Mouse (Mus musculus) intestine, embryonic 14.5 days (tissue): ENCODE results near the gene Dhrs7b. TPM values are rescaled to one million over a fixed set of nuclear protein-coding genes. Genes with fewer than 3 reads are reported as not detected.

Source experiments
- ATAC-seq: fragments of 200-750 bp; cut with Nextera tagmentation; replicated peaks from 2 replicates; pipeline ENCODE4 v1.8.0; 2017; ENCODE audit warnings: low read depth, moderate number of reproducible peaks, moderate TSS enrichment, moderate library complexity; ENCODE audit not compliant: low FRiP score, low TSS enrichment
- DNase-seq: peaks from one replicate; pipeline ENCODE4 v3.0.0-alpha.2; 2018; ENCODE audit warnings: low spot score
- H3K27ac ChIP-seq: fragments of 300-500 bp; sonication (generic); 2 replicates; pipeline ENCODE4 v1.5.1; 2014; ENCODE audit warnings: low read depth, mild to moderate bottlenecking, control low read depth
- H3K27me3 ChIP-seq: fragments of 300-500 bp; sonication (generic); replicated peaks from 2 replicates; pipeline ENCODE4 v1.6.1; 2014; ENCODE audit warnings: low read length, control low read depth; ENCODE audit not compliant: control insufficient read depth, insufficient read depth
- H3K36me3 ChIP-seq: fragments of 300-500 bp; sonication (generic); 2 replicates; pipeline ENCODE4 v1.6.1; 2014; ENCODE audit warnings: low read length, control low read depth; ENCODE audit not compliant: control insufficient read depth, insufficient read depth
- H3K4me1 ChIP-seq: fragments of 300-500 bp; sonication (generic); replicated peaks from 2 replicates; pipeline ENCODE4 v1.6.1; 2014; ENCODE audit warnings: low read length, control low read depth, mixed read lengths; ENCODE audit not compliant: control insufficient read depth, insufficient read depth
- H3K4me2 ChIP-seq: fragments of 300-500 bp; sonication (generic); 2 replicates; pipeline ENCODE4 v1.6.1; 2014; ENCODE audit warnings: low read length
- H3K4me3 ChIP-seq: fragments of 300-500 bp; sonication (generic); 2 replicates; pipeline ENCODE4 v1.5.1; 2014; ENCODE audit warnings: low read depth, low read length, control low read depth, mixed read lengths
- H3K9ac ChIP-seq: fragments of 300-500 bp; sonication (generic); 2 replicates; pipeline ENCODE4 v1.6.1; 2014; ENCODE audit warnings: mild to moderate bottlenecking, low read length
- H3K9me3 ChIP-seq: fragments of 300-500 bp; sonication (generic); 2 replicates; pipeline ENCODE4 v1.6.1; 2016; ENCODE audit warnings: low read length, control low read depth; ENCODE audit not compliant: control insufficient read depth
- WGBS: fragments of 180-500 bp; shearing (Covaris S2); extraction: QIAGEN DNeasy Blood & Tissue Kit; methylation state at CpG from one replicate; pipeline ENCODE4 v1.1.7; 2014; 5-methylcytosine and 5-hydroxymethylcytosine counted together
- polyA plus RNA-seq: library from polyadenylated mRNA; unstranded; fragments of >200 nt; fragmentation: Nextera tagmentation; extraction: Ambion mirVana; gene quantifications from 2 replicates; pipeline ENCODE4 v1.2.1, GENCODE M21; 2014

Dhrs7b gene
- 49.4 and 50.3 TPM in 2 replicates for polyA plus RNA-seq

- H3K27me3 ChIP-seq, result no peaks in the 10 kb centered on the region
- H3K4me2 ChIP-seq, result peak within 1 kb of the TSS; percentile 72
- ATAC-seq, result peak; percentile 97
- H3K4me1 ChIP-seq, result peaks cover 4% of the 10 kb centered on the region
- WGBS, result under 1% methylated on average over 34 of the region's 34 CpGs
- H3K9me3 ChIP-seq, result no peaks in the 10 kb centered on the region
- DNase-seq, result peak; percentile 88
- H3K27ac ChIP-seq, result peak within 1 kb of the TSS; percentile 57
- H3K36me3 ChIP-seq, result 0 out of 2 replicates have a peak, but pooled peaks cover 5% of the 10 kb centered on the region
- H3K9ac ChIP-seq, result peak within 1 kb of the TSS; percentile 58
- H3K4me3 ChIP-seq, result peak within 1 kb of the TSS; percentile 73
Observed at GRCm38 (mm10) chr11:60830433-60831052, at the start of gene Dhrs7b. Gene Dhrs7b (plus strand): TSS chr11:60830631.

DNA sequence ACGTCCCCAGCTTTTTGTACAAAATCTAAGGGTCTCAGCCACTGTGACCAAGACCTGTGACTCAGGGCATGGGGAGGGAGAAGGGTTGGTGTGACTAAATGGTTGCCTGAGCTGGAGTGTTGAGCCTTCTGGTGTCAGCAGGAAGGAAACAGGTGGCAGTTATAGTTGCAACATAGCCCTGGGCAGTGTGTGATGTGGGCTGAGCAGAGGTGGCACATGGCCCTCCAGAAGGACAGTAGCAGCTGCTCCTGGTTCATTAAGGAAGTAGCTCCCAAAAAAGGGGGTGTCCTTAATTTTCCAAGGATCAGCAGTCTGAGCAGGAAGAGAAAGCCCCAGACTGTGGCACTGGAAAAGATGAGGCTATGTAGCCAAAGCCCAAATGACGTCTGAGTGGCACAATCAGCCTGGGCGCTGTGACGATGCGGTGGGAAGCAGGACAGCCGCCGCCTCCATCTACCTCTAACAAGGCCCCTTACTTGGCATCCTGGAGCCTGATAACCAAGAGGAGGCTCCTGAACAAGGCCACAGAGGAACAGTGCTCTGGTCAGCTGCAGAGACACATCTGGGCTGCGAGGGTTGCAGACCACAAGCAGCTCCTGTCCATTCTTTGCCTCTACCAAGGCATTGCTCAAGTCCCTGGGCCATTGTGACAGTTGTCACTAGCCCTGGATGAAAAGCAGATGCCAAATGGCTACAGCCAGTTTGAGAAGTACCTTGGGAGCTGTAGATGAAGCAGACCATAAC lies 46.1 kb upstream of the Dhrs7b start:
- Histone ChIP-seq H3K9ac (no peak overlapping the region), H3K27me3 (no peaks in the 10 kb centered on the region), H3K4me2 (no peak overlapping the region), H3K4me3 (no peak overlapping the region), H3K9me3 (no peaks in the 10 kb centered on the region), H3K36me3 (peaks cover 70% of the 10 kb centered on the region), H3K27ac (no peak overlapping the region), H3K4me1 (peaks cover 30% of the 10 kb centered on the region)
- WGBS, result 90% methylated on average over 8 of the region's 8 CpGs
- DNase-seq (no peak), ATAC-seq (no peak)

GRCm38 (mm10) chr11:60787595-60787994 lies 42.8 kb upstream of the Dhrs7b start:
- DNase-seq (no peak), ATAC-seq (no peak)
- Histone ChIP-seq H3K4me2 (no peak overlapping the region), H3K27ac (no peak overlapping the region), H3K4me1 (peaks cover 2% of the 10 kb centered on the region), H3K4me3 (no peak overlapping the region), H3K36me3 (peaks cover 77% of the 10 kb centered on the region), H3K9me3 (no peaks in the 10 kb centered on the region), H3K27me3 (no peaks in the 10 kb centered on the region), H3K9ac (no peak overlapping the region)
- WGBS, result 69% methylated on average over 1 of the region's 1 CpGs

- 84% methylated on average over 2 of the region's 2 CpGs for WGBS
- DNase-seq (no peak), ATAC-seq (no peak)
- Histone ChIP-seq H3K36me3 (peaks cover 77% of the 10 kb centered on the region), H3K9me3 (no peaks in the 10 kb centered on the region), H3K27me3 (no peaks in the 10 kb centered on the region), H3K4me2 (no peak overlapping the region), H3K9ac (no peak overlapping the region), H3K4me3 (no peak overlapping the region), H3K4me1 (no peaks in the 10 kb centered on the region), H3K27ac (no peak overlapping the region)
Observed at GRCm38 (mm10) chr11:60790472-60790871, 40.0 kb upstream of the Dhrs7b start.

DNA sequence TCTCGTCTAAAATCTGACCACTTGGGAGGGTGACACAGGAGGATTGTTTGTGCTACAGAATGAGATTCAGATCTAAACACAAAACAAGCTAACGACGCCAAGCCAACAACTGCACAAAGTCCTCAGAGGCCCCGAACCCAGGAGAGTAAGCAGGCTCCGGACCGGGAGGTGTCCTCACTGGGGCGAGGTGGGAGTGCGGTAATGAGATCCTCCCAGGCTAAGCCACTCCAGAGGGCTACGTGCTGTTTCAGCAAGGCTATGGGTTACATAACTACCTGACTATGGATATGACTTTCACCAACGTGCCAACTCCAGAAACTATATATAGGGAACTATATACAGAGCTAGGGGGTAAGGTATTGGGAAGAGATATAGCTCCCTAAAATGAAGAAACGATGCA lies 34.1 kb upstream of the Dhrs7b start:
- no peak for DNase-seq
- H3K36me3 ChIP-seq, result peaks cover 67% of the 10 kb centered on the region
- H3K27ac ChIP-seq, result no peak overlapping the region
- no peak overlapping the region for H3K9ac ChIP-seq
- H3K4me1 ChIP-seq, result no peaks in the 10 kb centered on the region
- H3K27me3 ChIP-seq, result no peaks in the 10 kb centered on the region
- no peaks in the 10 kb centered on the region for H3K9me3 ChIP-seq
- no peak overlapping the region for H3K4me2 ChIP-seq
- no peak for ATAC-seq
- no peak overlapping the region for H3K4me3 ChIP-seq
- 89% methylated on average over 11 of the region's 11 CpGs for WGBS

- 85% methylated on average over 4 of the region's 4 CpGs for WGBS
- Histone ChIP-seq H3K9ac (no peak overlapping the region), H3K27ac (no peak overlapping the region), H3K27me3 (no peaks in the 10 kb centered on the region), H3K4me1 (no peaks in the 10 kb centered on the region), H3K9me3 (no peaks in the 10 kb centered on the region), H3K36me3 (peaks cover 55% of the 10 kb centered on the region), H3K4me3 (no peak overlapping the region), H3K4me2 (no peak overlapping the region)
- DNase-seq, result no peak
- ATAC-seq, result no peak
Observed at GRCm38 (mm10) chr11:60799977-60800376, 30.5 kb upstream of the Dhrs7b start.

DNA sequence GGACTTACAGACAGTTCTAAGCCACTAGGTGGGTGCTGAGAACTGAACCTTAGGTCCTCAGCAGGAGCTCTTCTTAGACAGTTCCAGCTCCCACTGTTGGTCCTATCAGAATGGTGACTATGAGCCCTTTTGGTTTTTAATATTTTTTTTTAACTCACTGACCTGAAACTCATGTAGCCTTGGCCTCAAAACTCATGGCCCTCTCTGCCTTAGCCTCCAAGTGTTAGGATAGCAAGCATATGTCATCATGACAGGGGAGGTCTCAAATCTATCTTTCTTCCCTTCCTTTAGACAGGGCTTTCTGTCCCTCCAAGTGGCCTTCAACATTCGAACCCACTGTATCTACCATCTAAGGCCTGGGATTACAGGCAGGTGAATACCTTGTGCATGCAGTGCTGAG lies 29.5 kb upstream of the Dhrs7b start:
- no peak for ATAC-seq
- Histone ChIP-seq H3K27me3 (no peaks in the 10 kb centered on the region), H3K4me2 (no peak overlapping the region), H3K36me3 (peaks cover 50% of the 10 kb centered on the region), H3K4me1 (no peaks in the 10 kb centered on the region), H3K9me3 (no peaks in the 10 kb centered on the region), H3K27ac (no peak overlapping the region), H3K4me3 (no peak overlapping the region), H3K9ac (no peak overlapping the region)
- 73% methylated on average over 1 of the region's 1 CpGs for WGBS
- no peak for DNase-seq

GRCm38 (mm10) chr11:60808286-60809070 lies 22.0 kb upstream of the Dhrs7b start:
- Histone ChIP-seq H3K9ac (no peak overlapping the region), H3K9me3 (no peaks in the 10 kb centered on the region), H3K4me1 (peaks cover 17% of the 10 kb centered on the region), H3K36me3 (peaks cover 9% of the 10 kb centered on the region; the same call in 1 of the 2 replicates), H3K27me3 (no peaks in the 10 kb centered on the region), H3K4me2 (peak overlapping the region; percentile 66), H3K27ac (no peak overlapping the region), H3K4me3 (no peak overlapping the region; the same call in 1 of the 2 replicates)
- no peak for DNase-seq
- no peak for ATAC-seq
- WGBS, result 55% methylated on average over 4 of the region's 4 CpGs
